Mouse (Mus musculus) liver, adult 2 months (tissue): Measurements from ENCODE around the gene Cdc45.

Experiments
- CTCF ChIP-seq: fragments of 200-500 bp; IDR thresholded peaks from 2 replicates; pipeline ENCODE4 v1.5.1; 2011; ENCODE audit warnings: low read depth, low read length, control low read depth
- POLR2A ChIP-seq: fragments of 200-500 bp; IDR thresholded peaks from 2 replicates; pipeline ENCODE4 v1.6.1; 2011; ENCODE audit warnings: low read length, control low read depth; ENCODE audit not compliant: insufficient read depth; ENCODE audit errors: extremely low read depth

DNA sequence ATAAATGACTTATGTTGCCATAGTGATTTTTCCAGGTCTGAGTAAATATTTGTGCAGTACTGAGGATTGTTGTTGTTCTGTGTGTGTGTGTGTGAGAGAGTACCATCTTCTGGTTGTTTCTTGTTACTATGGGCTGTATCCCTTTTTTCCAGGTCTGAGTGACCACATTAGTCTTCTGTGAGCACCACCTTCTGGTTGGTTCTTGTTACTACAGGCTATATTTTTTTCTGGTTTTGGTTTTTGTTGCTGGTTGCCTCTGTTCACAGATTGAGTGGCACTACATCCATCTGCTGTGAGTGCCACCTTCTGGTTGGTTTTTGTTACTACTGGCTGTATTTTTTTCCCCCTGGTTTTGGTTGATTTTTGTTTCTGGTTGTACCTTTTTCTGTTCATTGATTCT is 46.8 kb upstream of the Cdc45 start:
- no peak for TF ChIP-seq CTCF
- no peak for TF ChIP-seq POLR2A
